Mouse (Mus musculus) small intestine, adult 2 months (tissue): ENCODE results near the gene Togaram2. TPM values are rescaled to one million over a fixed set of nuclear protein-coding genes. Genes with fewer than 3 reads are reported as not detected.

Experiments used
- H3K27ac ChIP-seq: fragments of 200-500 bp; 2 replicates; pipeline ENCODE4 v1.5.1; 2012; ENCODE audit warnings: low read depth, low read length, control low read depth, inconsistent platforms; ENCODE audit not compliant: insufficient read depth
- H3K27me3 ChIP-seq: fragments of 200-500 bp; 2 replicates; pipeline ENCODE4 v1.6.1; 2012; ENCODE audit warnings: mild to moderate bottlenecking, moderate library complexity, low read length, inconsistent platforms; ENCODE audit not compliant: control insufficient read depth, insufficient read depth
- H3K36me3 ChIP-seq: fragments of 200-500 bp; 2 replicates; pipeline ENCODE4 v1.6.1; 2012; ENCODE audit warnings: mild to moderate bottlenecking, low read length, control low read depth, inconsistent platforms; ENCODE audit not compliant: control insufficient read depth, insufficient read depth
- H3K4me1 ChIP-seq: fragments of 200-500 bp; 2 replicates; pipeline ENCODE4 v1.6.1; 2012; ENCODE audit warnings: low read length, inconsistent platforms, mixed read lengths; ENCODE audit not compliant: control insufficient read depth, insufficient read depth, insufficient read length
- H3K4me3 ChIP-seq: fragments of 200-500 bp; 2 replicates; pipeline ENCODE4 v1.5.1; 2012; ENCODE audit warnings: low read depth, mild to moderate bottlenecking, control low read depth, inconsistent platforms, low read length, moderate library complexity
- CTCF ChIP-seq: fragments of 200-500 bp; IDR thresholded peaks from 2 replicates; pipeline ENCODE4 v1.5.1; 2012; ENCODE audit warnings: low read depth, mild to moderate bottlenecking, control low read depth, inconsistent platforms, low read length, moderate library complexity, mixed read lengths; ENCODE audit not compliant: insufficient replicate concordance, insufficient read length; ENCODE audit errors: extremely low read depth
- POLR2A ChIP-seq: fragments of 200-500 bp; IDR thresholded peaks from 2 replicates; pipeline ENCODE4 v1.6.1; 2012; ENCODE audit warnings: low read depth, mild to moderate bottlenecking, control low read depth, inconsistent platforms, low read length, moderate library complexity
- WGBS: fragments of 180-500 bp; shearing (Covaris S2); methylation state at CpG from one replicate; pipeline ENCODE4 v1.1.7; 2018; 5-methylcytosine and 5-hydroxymethylcytosine counted together
- polyA plus RNA-seq: library from polyadenylated mRNA; depleted of rRNA; stranded (reverse); fragments of >200 nt; gene quantifications from 2 replicates; pipeline ENCODE4 v1.2.3, GENCODE M21; 2012

The Togaram2 gene
- polyA plus RNA-seq, 1 experiment, result 0.16 TPM

DNA sequence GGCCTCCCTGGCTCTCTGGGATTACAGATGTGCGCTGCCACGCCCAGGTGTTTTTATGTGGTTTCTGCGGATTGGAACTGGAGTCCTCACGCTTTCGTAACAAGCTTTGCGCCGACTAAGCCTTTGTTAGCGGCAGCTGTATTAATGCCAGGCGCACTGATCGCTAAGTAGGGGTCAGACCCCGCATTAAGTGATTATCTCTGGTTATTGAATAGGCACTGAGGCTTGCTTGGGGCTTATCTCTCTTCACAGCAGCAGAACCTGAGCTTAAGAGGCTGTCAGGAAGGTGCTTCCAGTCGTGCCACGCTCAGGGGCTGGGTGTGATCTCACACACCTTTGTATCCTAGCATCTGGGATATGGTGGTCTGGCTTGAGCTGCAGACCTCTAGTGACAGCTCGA lies 8.6 kb downstream of the Togaram2 start:
- TF ChIP-seq CTCF (no peak), POLR2A (no peak)
- 89% methylated on average over 14 of the region's 14 CpGs for WGBS
- H3K36me3 ChIP-seq, result no peaks in the 10 kb centered on the region

DNA sequence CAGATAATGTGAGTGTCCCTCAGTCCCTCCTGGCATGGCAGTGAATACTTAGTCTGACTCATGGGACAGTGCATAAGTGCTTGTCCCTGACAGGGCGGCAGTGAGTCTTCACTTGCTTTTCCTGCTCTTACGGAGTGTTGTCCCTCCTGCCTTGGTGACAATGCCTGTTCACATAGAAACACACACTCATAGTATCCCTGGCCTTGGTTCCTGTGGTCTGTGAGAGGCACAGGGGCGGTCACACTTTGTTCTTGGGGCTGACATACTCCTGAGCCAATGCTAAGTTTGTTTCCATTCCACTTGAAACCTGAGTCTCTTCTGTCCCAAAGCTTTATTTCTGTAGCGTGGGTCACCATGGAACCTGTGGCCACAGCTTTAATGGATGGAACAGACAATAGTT lies 9.3 kb downstream of the Togaram2 start:
- Histone ChIP-seq H3K4me1 (peaks cover 5% of the 10 kb centered on the region; the same call in 1 of the 2 replicates), H3K27me3 (no peaks in the 10 kb centered on the region), H3K27ac (no peak overlapping the region), H3K36me3 (no peaks in the 10 kb centered on the region), H3K4me3 (no peak overlapping the region)
- no peak for TF ChIP-seq CTCF
- WGBS, result 97% methylated on average over 4 of the region's 4 CpGs

More for the DNA sequence above, 8.6 kb downstream of the Togaram2 start:
- Histone ChIP-seq H3K4me3 (no peak overlapping the region), H3K27me3 (no peaks in the 10 kb centered on the region), H3K4me1 (peaks cover 5% of the 10 kb centered on the region; the same call in 1 of the 2 replicates), H3K27ac (no peak overlapping the region)

DNA sequence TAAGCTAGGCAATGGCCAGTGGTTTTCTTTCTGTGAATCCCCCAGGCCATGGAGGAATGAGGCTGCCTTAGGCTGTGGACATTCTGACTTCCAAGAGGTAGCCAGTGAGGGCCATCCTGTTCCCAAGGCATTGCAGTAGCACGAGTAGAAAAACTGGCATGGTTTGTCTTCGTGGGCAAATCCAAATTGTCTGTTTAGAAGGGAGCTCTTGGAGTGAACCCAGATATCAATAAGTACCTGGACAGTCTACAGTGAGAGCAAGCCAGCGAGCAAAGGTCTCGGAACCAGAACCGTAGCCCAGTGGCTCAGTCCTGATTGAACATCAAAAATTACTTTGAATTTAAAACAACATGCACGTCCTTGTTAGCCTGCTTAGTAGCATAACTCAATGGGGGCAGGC lies 10.2 kb downstream of the Togaram2 start:
- no peak overlapping the region for H3K27ac ChIP-seq
- WGBS, result 88% methylated on average over 6 of the region's 6 CpGs
- no peaks in the 10 kb centered on the region for H3K27me3 ChIP-seq
- no peaks in the 10 kb centered on the region for H3K36me3 ChIP-seq
- H3K4me3 ChIP-seq, result no peak overlapping the region
- no peak for TF ChIP-seq POLR2A
- no peak for TF ChIP-seq CTCF
- peaks cover 5% of the 10 kb centered on the region; the same call in 1 of the 2 replicates for H3K4me1 ChIP-seq

- no peak overlapping the region for H3K27ac ChIP-seq
- H3K4me1 ChIP-seq, result peaks cover 5% of the 10 kb centered on the region; the same call in 1 of the 2 replicates
- no peak overlapping the region for H3K4me3 ChIP-seq
- TF ChIP-seq CTCF (no peak), POLR2A (no peak)
- WGBS, result 21% methylated on average over 5 of the region's 5 CpGs
- H3K27me3 ChIP-seq, result no peaks in the 10 kb centered on the region
- no peaks in the 10 kb centered on the region for H3K36me3 ChIP-seq
These were observed 11.1 kb downstream of the Togaram2 start for GRCm38 (mm10) chr17:71684103-71684608.

GRCm38 (mm10) chr17:71687436-71687835 lies 14.4 kb downstream of the Togaram2 start:
- H3K4me3 ChIP-seq, result no peak overlapping the region
- TF ChIP-seq POLR2A, result no peak
- TF ChIP-seq CTCF, result no peak
- peaks cover 5% of the 10 kb centered on the region; the same call in 1 of the 2 replicates for H3K4me1 ChIP-seq
- no peaks in the 10 kb centered on the region for H3K36me3 ChIP-seq
- 70% methylated on average over 9 of the region's 9 CpGs for WGBS
- H3K27ac ChIP-seq, result no peak overlapping the region
- no peaks in the 10 kb centered on the region for H3K27me3 ChIP-seq

GRCm38 (mm10) chr17:71689903-71690302 lies 16.8 kb downstream of the Togaram2 start:
- Histone ChIP-seq H3K4me3 (no peak overlapping the region), H3K36me3 (no peaks in the 10 kb centered on the region), H3K27ac (no peak overlapping the region), H3K27me3 (no peaks in the 10 kb centered on the region), H3K4me1 (no peaks in the 10 kb centered on the region)
- TF ChIP-seq CTCF, result no peak
- no peak for TF ChIP-seq POLR2A
- WGBS, result 67% methylated on average over 5 of the region's 5 CpGs

DNA sequence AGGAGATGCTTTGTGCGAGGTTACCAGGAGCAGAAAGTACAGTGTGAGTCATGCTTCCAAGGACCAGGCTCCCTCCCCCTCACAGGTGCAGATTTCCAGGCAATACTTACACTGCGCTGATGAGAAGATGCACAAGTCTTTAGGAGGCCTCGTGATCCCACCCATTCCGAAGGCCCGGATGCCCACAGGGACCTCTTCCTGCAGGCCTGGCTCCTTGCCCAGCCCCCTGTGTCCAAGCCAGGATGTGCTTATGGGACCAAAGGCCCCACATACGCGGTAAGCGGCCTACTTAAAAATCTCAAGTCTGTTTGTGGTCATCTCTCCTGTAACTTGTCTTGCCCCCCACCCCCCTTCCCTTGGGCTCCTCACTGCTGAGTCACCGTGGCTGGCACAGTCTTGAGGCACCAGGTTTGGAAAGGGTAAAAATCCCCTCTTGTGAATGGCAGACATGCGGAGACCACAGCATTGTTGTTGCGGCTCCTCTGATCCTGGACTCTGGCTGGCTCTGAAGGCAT lies 18.4 kb downstream of the Togaram2 start:
- H3K27me3 ChIP-seq, result no peaks in the 10 kb centered on the region
- H3K36me3 ChIP-seq, result no peaks in the 10 kb centered on the region
- 61% methylated on average over 11 of the region's 11 CpGs for WGBS
- H3K4me1 ChIP-seq, result no peaks in the 10 kb centered on the region
- H3K27ac ChIP-seq, result no peak overlapping the region
- H3K4me3 ChIP-seq, result no peak overlapping the region
- TF ChIP-seq POLR2A (no peak), CTCF (no peak)
